Mouse (Mus musculus) G1E (cell line): ENCODE data around the gene Rgs3. TPM values are rescaled to one million over a fixed set of nuclear protein-coding genes. Genes with fewer than 3 reads are reported as not detected.

Source experiments
- ATAC-seq: 2 replicates; pipeline ENCODE4 v1.8.0; 2016; ENCODE audit warnings: mild to moderate bottlenecking; ENCODE audit not compliant: insufficient number of reproducible peaks, poor library complexity, low FRiP score, severe bottlenecking; ENCODE audit errors: extremely low read depth
- DNase-seq: peaks from one replicate; pipeline ENCODE4 v3.0.0; 2012; ENCODE audit warnings: low spot score
- H3K27me3 ChIP-seq: 2 replicates; pipeline ENCODE4 v1.6.1; 2012; ENCODE audit warnings: mild to moderate bottlenecking, low read length, inconsistent platforms; ENCODE audit not compliant: insufficient read depth
- H3K36me3 ChIP-seq: replicated peaks from 2 replicates; pipeline ENCODE3; 2012; ENCODE audit warnings: mild to moderate bottlenecking, inconsistent platforms
- H3K4me1 ChIP-seq: 2 replicates; pipeline ENCODE4 v1.6.1; 2012; ENCODE audit warnings: low read depth, low read length, inconsistent platforms, mixed read lengths; ENCODE audit not compliant: insufficient read depth
- H3K4me3 ChIP-seq: 2 replicates; pipeline ENCODE4 v1.5.1; 2012; ENCODE audit warnings: low read depth, mild to moderate bottlenecking, inconsistent platforms, low read length, moderate library complexity, mixed read lengths
- H3K9me3 ChIP-seq: replicated peaks from 2 replicates; pipeline ENCODE4 v1.6.1; 2012; ENCODE audit warnings: inconsistent platforms
- CTCF ChIP-seq: IDR thresholded peaks from 2 replicates; pipeline ENCODE4 v1.5.1; 2012; ENCODE audit warnings: low read depth, low read length, inconsistent platforms, mixed read lengths
- GATA1 ChIP-seq: IDR thresholded peaks from 2 replicates; pipeline ENCODE4 v1.6.1; 2012; ENCODE audit warnings: borderline replicate concordance, low read length, inconsistent platforms, mixed read lengths
- GATA2 ChIP-seq: IDR thresholded peaks from 2 replicates; pipeline ENCODE4 v1.6.1; 2012; ENCODE audit warnings: low read depth, low read length, inconsistent platforms, borderline replicate concordance
- POLR2AphosphoS5 ChIP-seq: IDR thresholded peaks from 2 replicates; pipeline ENCODE4 v1.6.1; 2012; ENCODE audit warnings: low read depth, low read length, inconsistent platforms; ENCODE audit not compliant: insufficient replicate concordance
- TAL1 ChIP-seq: conservative IDR thresholded peaks from 2 replicates; pipeline ENCODE4 v1.6.1; 2012; ENCODE audit warnings: low read depth, low read length, inconsistent platforms, mixed read lengths
- polyA plus RNA-seq: library from polyadenylated mRNA; stranded (reverse); fragments of >175 nt; gene quantifications from 2 replicates; pipeline ENCODE4 v1.2.3, GENCODE M21; 2012
- total RNA-seq, 2 experiments: library from RNA; stranded (forward) in 1 of 2; stranded (reverse) in 1 of 2; fragments of 200-1000 nt in 1 of 2; fragments of >200 nt in 1 of 2; fragmentation: Nextera tagmentation in 1 of 2; gene quantifications; 2 replicates each; pipeline ENCODE4 v1.2.3; 2014 to 2017

The Rgs3 gene
- total and polyA plus RNA-seq, 3 experiments, result 0.16 TPM; not detected in 2

DNA sequence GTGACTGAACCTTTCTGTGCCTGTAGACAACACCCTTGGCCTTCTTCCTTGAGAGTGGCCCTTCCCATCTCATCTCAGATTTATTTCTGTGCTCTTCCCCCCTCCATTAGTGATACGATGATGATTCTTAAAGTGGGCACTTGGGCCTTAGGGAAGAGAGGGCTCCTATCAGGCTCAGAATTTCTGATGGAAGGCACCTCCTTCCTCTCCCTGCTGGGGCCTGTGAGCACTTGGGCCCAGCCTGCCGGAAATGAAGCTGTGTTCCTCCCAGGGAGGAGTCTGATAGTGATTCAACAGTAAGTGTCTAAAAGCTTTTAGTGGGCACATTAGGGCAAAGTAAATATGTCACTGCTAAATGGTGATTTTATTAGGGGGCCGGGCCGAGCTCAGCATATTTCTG, 67.7 kb downstream of the Rgs3 start:
- DNase-seq, result no peak
- H3K4me3 ChIP-seq, result no peak overlapping the region
- no peaks in the 10 kb centered on the region for H3K27me3 ChIP-seq
- TF ChIP-seq GATA1 (no peak), GATA2 (no peak), CTCF (no peak), POLR2AphosphoS5 (no peak), TAL1 (no peak)
- peaks cover 83% of the 10 kb centered on the region for H3K9me3 ChIP-seq
- no peaks in the 10 kb centered on the region for H3K4me1 ChIP-seq
- H3K36me3 ChIP-seq, result no peaks in the 10 kb centered on the region
- ATAC-seq, result no peak

DNA sequence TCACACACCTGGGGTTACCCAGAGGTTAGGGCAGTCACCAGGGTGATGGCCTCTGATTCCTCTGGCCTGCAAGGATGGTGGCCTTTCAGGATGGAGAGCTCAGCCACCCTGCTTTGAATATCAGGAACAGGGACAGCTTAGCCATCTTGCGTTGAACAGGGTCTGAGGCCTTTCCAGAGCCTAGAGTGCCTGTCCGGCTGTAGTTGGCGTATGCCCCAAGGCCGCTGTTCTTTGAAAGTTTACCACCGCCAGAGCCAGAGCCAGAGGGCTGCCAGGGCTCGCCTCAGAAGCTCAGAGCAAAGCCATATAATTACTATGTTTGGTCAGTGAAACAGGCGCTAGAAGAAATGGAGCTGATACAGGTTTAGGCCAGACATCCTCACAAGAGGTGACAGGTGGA, 68.9 kb downstream of the Rgs3 start:
- Histone ChIP-seq H3K4me1 (no peaks in the 10 kb centered on the region), H3K36me3 (no peaks in the 10 kb centered on the region), H3K4me3 (no peak overlapping the region), H3K27me3 (no peaks in the 10 kb centered on the region), H3K9me3 (peaks cover 81% of the 10 kb centered on the region)
- no peak for DNase-seq
- no peak for ATAC-seq
- no peak for TF ChIP-seq TAL1
- no peak for TF ChIP-seq GATA1
- no peak for TF ChIP-seq CTCF
- TF ChIP-seq POLR2AphosphoS5, result no peak
- TF ChIP-seq GATA2, result no peak

DNA sequence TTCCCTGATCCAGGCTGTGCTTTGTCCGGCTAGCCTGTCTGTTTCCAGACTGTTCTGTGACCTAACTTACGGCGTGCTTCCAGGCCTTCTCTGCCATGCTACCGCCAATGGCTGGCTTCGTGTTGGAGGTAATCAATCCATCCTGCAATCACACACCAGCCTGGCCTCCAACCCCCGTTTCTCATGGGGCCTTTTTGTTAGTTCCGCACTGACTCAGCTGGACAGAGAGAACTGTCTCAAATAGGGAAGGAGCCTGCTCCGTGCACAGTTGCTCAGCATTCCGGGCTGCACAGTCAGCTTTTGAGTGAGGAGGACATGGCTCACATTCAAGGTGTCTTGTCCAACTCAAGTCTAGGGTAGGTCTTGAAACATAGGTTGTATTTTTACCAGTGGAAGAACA, 69.8 kb downstream of the Rgs3 start:
- no peaks in the 10 kb centered on the region for H3K27me3 ChIP-seq
- ATAC-seq, result no peak
- no peak overlapping the region for H3K4me3 ChIP-seq
- H3K9me3 ChIP-seq, result peaks cover 84% of the 10 kb centered on the region
- no peak for TF ChIP-seq TAL1
- TF ChIP-seq GATA1, result no peak
- no peak for TF ChIP-seq GATA2
- TF ChIP-seq CTCF, result no peak
- TF ChIP-seq POLR2AphosphoS5, result no peak
- H3K4me1 ChIP-seq, result no peaks in the 10 kb centered on the region
- H3K36me3 ChIP-seq, result no peaks in the 10 kb centered on the region
- no peak for DNase-seq

- no peaks in the 10 kb centered on the region for H3K27me3 ChIP-seq
- H3K36me3 ChIP-seq, result no peaks in the 10 kb centered on the region
- H3K4me1 ChIP-seq, result no peaks in the 10 kb centered on the region
- TF ChIP-seq POLR2AphosphoS5, result no peak
- TF ChIP-seq TAL1, result no peak
- TF ChIP-seq GATA2, result no peak
- TF ChIP-seq CTCF, result no peak
- TF ChIP-seq GATA1, result no peak
- peaks cover 83% of the 10 kb centered on the region for H3K9me3 ChIP-seq
- DNase-seq (no peak), ATAC-seq (no peak)
- no peak overlapping the region for H3K4me3 ChIP-seq
These were observed 70.3 kb downstream of the Rgs3 start for GRCm38 (mm10) chr4:62629905-62630304.

GRCm38 (mm10) chr4:62633243-62633642, 73.6 kb downstream of the Rgs3 start:
- DNase-seq (no peak), ATAC-seq (no peak)
- Histone ChIP-seq H3K36me3 (no peaks in the 10 kb centered on the region), H3K27me3 (no peaks in the 10 kb centered on the region), H3K4me1 (no peaks in the 10 kb centered on the region), H3K4me3 (no peak overlapping the region), H3K9me3 (peaks cover 74% of the 10 kb centered on the region)
- TF ChIP-seq POLR2AphosphoS5, result no peak
- no peak for TF ChIP-seq GATA2
- TF ChIP-seq GATA1, result no peak
- no peak for TF ChIP-seq CTCF
- no peak for TF ChIP-seq TAL1

- TF ChIP-seq POLR2AphosphoS5 (no peak), TAL1 (no peak), GATA2 (no peak), GATA1 (no peak), CTCF (no peak)
- Histone ChIP-seq H3K4me3 (no peak overlapping the region), H3K27me3 (no peaks in the 10 kb centered on the region), H3K9me3 (peaks cover 73% of the 10 kb centered on the region), H3K4me1 (no peaks in the 10 kb centered on the region), H3K36me3 (no peaks in the 10 kb centered on the region)
- ATAC-seq (no peak), DNase-seq (no peak)
These were observed 74.5 kb downstream of the Rgs3 start for GRCm38 (mm10) chr4:62634054-62634591.

DNA sequence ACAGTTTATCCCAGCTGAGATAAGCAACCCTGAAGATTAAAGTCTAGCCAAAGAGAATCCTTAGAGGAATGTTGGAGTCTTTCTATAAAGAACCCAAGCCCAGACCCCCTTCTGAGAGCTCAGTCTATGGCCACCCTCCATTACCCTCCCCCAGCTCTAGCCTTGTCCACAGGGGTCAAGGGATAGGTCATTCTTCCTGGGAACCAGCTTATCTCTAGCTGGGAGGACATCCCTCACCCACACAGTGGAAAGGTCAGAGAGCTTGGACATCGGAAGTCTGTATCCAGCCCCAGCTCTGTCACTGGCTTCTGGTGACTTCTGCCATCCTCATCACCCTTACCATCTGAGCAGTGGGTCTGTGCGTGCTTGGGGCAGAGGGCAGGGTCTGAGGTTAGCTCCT, 75.2 kb downstream of the Rgs3 start:
- Histone ChIP-seq H3K4me3 (no peak overlapping the region), H3K36me3 (no peaks in the 10 kb centered on the region), H3K9me3 (peaks cover 65% of the 10 kb centered on the region), H3K4me1 (no peaks in the 10 kb centered on the region), H3K27me3 (no peaks in the 10 kb centered on the region)
- no peak for ATAC-seq
- no peak for DNase-seq
- TF ChIP-seq POLR2AphosphoS5 (no peak), TAL1 (no peak), GATA1 (no peak), CTCF (no peak), GATA2 (no peak)

DNA sequence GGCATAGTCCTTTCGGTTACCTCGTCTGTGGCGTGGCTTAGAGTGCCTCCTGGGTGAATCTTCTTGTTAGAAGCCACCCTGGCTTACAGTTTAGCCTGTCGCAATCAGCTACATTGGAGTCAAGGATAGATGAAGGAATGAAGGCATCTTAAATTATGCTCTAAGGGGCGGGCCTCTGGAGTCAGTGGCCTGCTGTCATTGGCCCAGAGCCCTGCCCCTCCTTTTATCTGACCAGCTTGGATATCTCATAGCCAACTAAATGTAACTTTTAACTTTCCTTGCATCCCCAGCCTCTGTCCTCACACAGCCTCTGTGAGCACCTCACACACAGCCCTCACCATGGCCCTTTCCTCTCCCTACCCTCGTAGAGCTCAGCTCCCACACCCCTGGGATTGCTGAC, 76.4 kb downstream of the Rgs3 start:
- ATAC-seq (no peak), DNase-seq (no peak)
- Histone ChIP-seq H3K4me1 (no peaks in the 10 kb centered on the region), H3K9me3 (peaks cover 62% of the 10 kb centered on the region), H3K4me3 (no peak overlapping the region), H3K27me3 (no peaks in the 10 kb centered on the region), H3K36me3 (no peaks in the 10 kb centered on the region)
- TF ChIP-seq GATA1, result no peak
- no peak for TF ChIP-seq GATA2
- no peak for TF ChIP-seq CTCF
- no peak for TF ChIP-seq POLR2AphosphoS5
- no peak for TF ChIP-seq TAL1
